Mouse (Mus musculus) kidney, adult 2 months (tissue): Measurements from ENCODE around the gene Tmtc2.

Source experiments
- CTCF ChIP-seq: fragments of 200-500 bp; conservative IDR thresholded peaks from 2 replicates; pipeline ENCODE4 v1.5.1; 2011; ENCODE audit warnings: low read depth, mild to moderate bottlenecking, control low read depth, low read length, moderate library complexity, mixed read lengths; ENCODE audit not compliant: insufficient read depth, insufficient read length
- POLR2A ChIP-seq: fragments of 200-500 bp; IDR thresholded peaks from one replicate; pipeline ENCODE4 v1.6.1; 2011; ENCODE audit warnings: low read depth, low read length, control low read depth

DNA sequence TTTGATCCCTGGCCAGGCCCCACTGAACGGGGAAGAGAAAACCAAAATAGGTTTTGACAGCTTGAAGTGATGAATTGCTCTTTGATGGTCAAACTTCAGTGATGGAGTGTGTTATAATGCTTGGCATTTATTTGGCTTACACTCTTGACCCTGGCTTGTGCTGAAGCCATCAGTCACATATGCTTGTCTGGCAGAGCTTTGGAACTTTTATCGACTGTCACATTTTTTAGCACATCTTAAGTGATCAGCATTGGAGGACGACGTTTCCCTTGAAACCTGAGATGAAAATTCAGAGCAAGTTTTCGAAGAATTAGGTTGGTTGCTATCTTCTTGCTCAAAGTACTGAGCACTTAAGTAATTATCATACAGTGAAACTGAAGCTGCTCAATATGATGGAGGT is 346.6 kb downstream of the Tmtc2 start:
- TF ChIP-seq POLR2A (no peak), CTCF (no peak)
